Mouse (Mus musculus): ENCODE results near the gene Tent5c. TPM values are rescaled to one million over a fixed set of nuclear protein-coding genes. Genes with fewer than 3 reads are reported as not detected.

The Tent5c gene
- total and polyA plus RNA-seq, 3 experiments = 2.0 to 3.6 TPM; not detected in 1

- no peak overlapping the region for H3K4me3 ChIP-seq (ENCODE audit: control insufficient read depth in 1 of 2, insufficient read depth in 1 of 2, low read depth in 2 of 2, low read length in 2 of 2)
- peaks cover 3% of the 10 kb centered on the region; the same call in 1 of the 2 replicates for H3K79me2 ChIP-seq (ENCODE audit: control insufficient read depth, insufficient read depth, low read length, poor library complexity)
- DNase-seq (ENCODE audit: low read depth, low spot score) = no peak
- peaks cover 10 to 29% of the 10 kb centered on the region in 2 experiments for H3K4me1 ChIP-seq (ENCODE audit: control insufficient read depth in 1 of 2, insufficient read depth in 2 of 2, low read length in 2 of 2)
- TF ChIP-seq ELF1 (IDR thresholded peaks at IDR 0.05; ENCODE audit: low read depth, low read length) = no peak
- TF ChIP-seq CTCF (IDR thresholded peaks at IDR 0.05 in 2 of 3, conservative IDR thresholded peaks at IDR 0.05 in 1 of 3; ENCODE audit: control insufficient read depth in 1 of 3, insufficient read depth in 1 of 3, low read depth in 2 of 3, low read length in 3 of 3, poor library complexity in 1 of 3, severe bottlenecking in 1 of 3) = no peak
- no peak for TF ChIP-seq TBP (IDR thresholded peaks at IDR 0.05; ENCODE audit: low read depth, low read length)
- TF ChIP-seq MYB (IDR thresholded peaks at IDR 0.05; ENCODE audit: low read depth, low read length) = no peak
- no peak for TF ChIP-seq RCOR1 (IDR thresholded peaks at IDR 0.05; ENCODE audit: low read depth, low read length)
- no peak for TF ChIP-seq GABPA (IDR thresholded peaks at IDR 0.05; ENCODE audit: low read depth, low read length)
- no peak for TF ChIP-seq USF1 (IDR thresholded peaks at IDR 0.05; ENCODE audit: low read depth, low read length)
- no peak for TF ChIP-seq UBTF (IDR thresholded peaks at IDR 0.05; ENCODE audit: borderline replicate concordance, insufficient read depth, low read depth, low read length)
- TF ChIP-seq KAT2A (conservative IDR thresholded peaks at IDR 0.05; ENCODE audit: low read depth, low read length) = no peak
- TF ChIP-seq POLR2AphosphoS2 (IDR thresholded peaks at IDR 0.05; ENCODE audit: low read length) = no peak
- TF ChIP-seq TAL1 (IDR thresholded peaks at IDR 0.05; ENCODE audit: low read length) = no peak
- H3K27me3 ChIP-seq (ENCODE audit: control insufficient read depth in 1 of 2, insufficient read depth in 2 of 2, low read length in 2 of 2) = no peaks in the 10 kb centered on the region
- H3K27ac ChIP-seq (ENCODE audit: control insufficient read depth, low read depth, low read length) = no peak overlapping the region
- H3K9ac ChIP-seq (ENCODE audit: control insufficient read depth, low read depth, low read length, poor library complexity, severe bottlenecking) = no peak overlapping the region
- H3K36me3 ChIP-seq (ENCODE audit: control insufficient read depth in 1 of 2, insufficient read depth in 2 of 2, low read length in 2 of 2) = peaks cover 0 to 14% of the 10 kb centered on the region in 2 experiments; a peak in 2 of 4 replicates
- no peaks in the 10 kb centered on the region for H3K9me3 ChIP-seq (replicated peaks; ENCODE audit: insufficient read depth, low read length)
These were observed 3.6 kb downstream of the Tent5c start for GRCm38 (mm10) chr3:100485390-100486132.

- Histone ChIP-seq H3K36me3 (ENCODE audit: control insufficient read depth in 1 of 2, insufficient read depth in 2 of 2, low read length in 2 of 2) (peaks cover 0 to 12% of the 10 kb centered on the region in 2 experiments; a peak in 2 of 4 replicates), H3K79me2 (ENCODE audit: control insufficient read depth, insufficient read depth, low read length, poor library complexity) (no peaks in the 10 kb centered on the region; the same call in 1 of the 2 replicates), H3K4me3 (ENCODE audit: control insufficient read depth in 1 of 2, insufficient read depth in 1 of 2, low read depth in 2 of 2, low read length in 2 of 2) (peak overlapping the region; percentile 32 to 42), H3K9ac (ENCODE audit: control insufficient read depth, low read depth, low read length, poor library complexity, severe bottlenecking) (peak overlapping the region; percentile 39), H3K4me1 (ENCODE audit: control insufficient read depth in 1 of 2, insufficient read depth in 2 of 2, low read length in 2 of 2) (peaks cover 10 to 27% of the 10 kb centered on the region in 2 experiments), H3K9me3 (replicated peaks; ENCODE audit: insufficient read depth, low read length) (no peaks in the 10 kb centered on the region), H3K27ac (ENCODE audit: control insufficient read depth, low read depth, low read length) (peak overlapping the region; percentile 83), H3K27me3 (ENCODE audit: control insufficient read depth in 1 of 2, insufficient read depth in 2 of 2, low read length in 2 of 2) (no peaks in the 10 kb centered on the region)
- TF ChIP-seq MYB (IDR thresholded peaks at IDR 0.05; ENCODE audit: low read depth, low read length) = no peak
- TF ChIP-seq ZKSCAN1 (IDR thresholded peaks at IDR 0.05; ENCODE audit: low read depth, low read length) = 0 out of 2 replicates have a peak, but pooled peaks have one; percentile 27
- TF ChIP-seq TAL1 (IDR thresholded peaks at IDR 0.05; ENCODE audit: low read length) = peak; percentile 81
- 0 out of 2 replicates have a peak, but pooled peaks have one; percentile 33 for TF ChIP-seq RCOR1 (IDR thresholded peaks at IDR 0.05; ENCODE audit: low read depth, low read length)
- TF ChIP-seq TCF12 (IDR thresholded peaks at IDR 0.05; ENCODE audit: low read depth, low read length) = peak; percentile 85
- TF ChIP-seq GATA1 (IDR thresholded peaks at IDR 0.05; ENCODE audit: low read depth, low read length) = peak; percentile 96
- no peak for TF ChIP-seq ELF1 (IDR thresholded peaks at IDR 0.05; ENCODE audit: low read depth, low read length)
- TF ChIP-seq EP300 (IDR thresholded peaks at IDR 0.05; ENCODE audit: low read depth in 1 of 2, low read length in 2 of 2) = peak; percentile 83 to 86
- peak; percentile 39 for TF ChIP-seq SIN3A (IDR thresholded peaks at IDR 0.05; ENCODE audit: low read length)
- peak; percentile 81; the same call in 1 of the 2 replicates for TF ChIP-seq TBP (IDR thresholded peaks at IDR 0.05; ENCODE audit: low read depth, low read length)
- TF ChIP-seq POLR2A (IDR thresholded peaks at IDR 0.05; ENCODE audit: control insufficient read depth in 1 of 2, insufficient read depth in 1 of 2, low read depth in 1 of 2, low read length in 2 of 2, poor library complexity in 1 of 2) = 0 out of 4 replicates have a peak, but pooled peaks of 1 of the 2 experiments have one; percentile 15
- no peak for TF ChIP-seq MAZ (IDR thresholded peaks at IDR 0.05; ENCODE audit: low read depth, low read length)
- TF ChIP-seq MAX (IDR thresholded peaks at IDR 0.05; ENCODE audit: low read length) = peak; percentile 33; the same call in 1 of the 2 replicates
- no peak for TF ChIP-seq GABPA (IDR thresholded peaks at IDR 0.05; ENCODE audit: low read depth, low read length)
- peak; percentile 81 for TF ChIP-seq ETS1 (IDR thresholded peaks at IDR 0.05; ENCODE audit: low read depth, low read length)
- peak; percentile 91 for DNase-seq (ENCODE audit: low read depth, low spot score)
These were observed 6.0 kb downstream of the Tent5c start for GRCm38 (mm10) chr3:100482971-100483610.

Data from MEL (cell line).